Mouse (Mus musculus) kidney, adult 2 months (tissue): ENCODE results near the gene Glcci1.

ENCODE experiments used
- CTCF ChIP-seq: fragments of 200-500 bp; conservative IDR thresholded peaks from 2 replicates; pipeline ENCODE4 v1.5.1; 2011; ENCODE audit warnings: low read depth, mild to moderate bottlenecking, control low read depth, low read length, moderate library complexity, mixed read lengths; ENCODE audit not compliant: insufficient read depth, insufficient read length
- POLR2A ChIP-seq: fragments of 200-500 bp; IDR thresholded peaks from one replicate; pipeline ENCODE4 v1.6.1; 2011; ENCODE audit warnings: low read depth, low read length, control low read depth

- no peak for TF ChIP-seq POLR2A
- TF ChIP-seq CTCF, result no peak
Observed at GRCm38 (mm10) chr6:8639526-8639925, 130.1 kb downstream of the Glcci1 start.
